Mouse (Mus musculus): ENCODE results near the gene H2al1d.

DNA sequence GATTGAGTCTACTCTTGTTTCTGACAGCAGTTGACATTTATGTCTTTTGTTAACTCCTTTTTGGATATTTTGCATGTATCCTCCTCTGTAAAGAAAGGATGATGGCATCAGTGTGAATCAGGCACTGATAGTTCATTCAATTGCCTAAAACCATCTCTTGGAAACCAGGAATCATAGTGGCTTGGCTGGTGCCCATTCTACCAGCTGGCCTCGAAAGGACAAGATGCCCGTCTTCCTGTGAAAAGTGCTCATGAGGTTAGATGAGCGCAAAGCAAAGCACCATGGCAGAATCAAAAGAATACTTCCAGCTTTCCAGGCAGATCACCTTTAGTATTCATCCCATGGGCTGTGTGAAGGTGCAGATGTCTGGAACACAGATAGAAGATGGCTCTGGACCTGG lies 38.1 kb downstream of the H2al1d start:
- no peak for TF ChIP-seq CTCF (IDR thresholded peaks at IDR 0.05; ENCODE audit: extremely low read depth, insufficient read depth, insufficient read length, insufficient replicate concordance)
- TF ChIP-seq POLR2A (IDR thresholded peaks at IDR 0.05; ENCODE audit: low read depth, low read length): no peak
